Mouse (Mus musculus) spleen, embryonic (tissue): ENCODE measurements around the gene Extl2.

Experiments used
- CTCF ChIA-PET: fragments of 350-600 bp; sonication (Branson Sonifier 250); formaldehyde crosslinking; loops from one replicate; lab custom pipeline; 2022; lab: Charles Lee

Gene Extl2

GRCm38 (mm10) chr3:116006978-116007940, at the start of gene Extl2, which contains the start of gene Slc30a7:
Gene Extl2 (plus strand): TSS chr3:116007462.
Gene Slc30a7 (minus strand): TSS chr3:116007406.
- CTCF ChIA-PET = interaction anchor here (0.7 to 0.8 kb wide), 2 partner anchors 304 to 780 kb away, joined by 3 to 13 read pairs; no protein-coding TSS in a partner anchor

GRCm38 (mm10) chr3:115961311-115962027, 45.8 kb upstream of the Extl2 start:
- CTCF ChIA-PET = interaction anchor here (0.6 to 1.6 kb wide), 2 partner anchors 11 to 94 kb away, joined by 6 read pairs; no protein-coding TSS in a partner anchor

- CTCF ChIA-PET = interaction anchor here (1.6 kb wide), 1 partner anchor 10 kb away, joined by 6 read pairs; no protein-coding TSS in a partner anchor
These were observed 45.2 kb upstream of the Extl2 start for GRCm38 (mm10) chr3:115962028-115962415.

GRCm38 (mm10) chr3:115963597-115963996, 43.7 kb upstream of the Extl2 start:
- CTCF ChIA-PET = interaction anchor here (0.7 kb wide), 1 partner anchor 424 kb away, joined by 3 read pairs; no protein-coding TSS in a partner anchor

- CTCF ChIA-PET = interaction anchor here (0.7 kb wide), 1 partner anchor 423 kb away, joined by 3 read pairs; no protein-coding TSS in a partner anchor
These were observed 43.2 kb upstream of the Extl2 start for GRCm38 (mm10) chr3:115964071-115964470.

GRCm38 (mm10) chr3:115968745-115969530, 38.3 kb upstream of the Extl2 start:
- CTCF ChIA-PET = interaction anchor here (0.7 to 0.8 kb wide), 2 partner anchors 167 to 296 kb away, joined by 3 read pairs; no protein-coding TSS in a partner anchor

GRCm38 (mm10) chr3:115971045-115971785, 36.0 kb upstream of the Extl2 start:
- CTCF ChIA-PET = no interaction called here

DNA sequence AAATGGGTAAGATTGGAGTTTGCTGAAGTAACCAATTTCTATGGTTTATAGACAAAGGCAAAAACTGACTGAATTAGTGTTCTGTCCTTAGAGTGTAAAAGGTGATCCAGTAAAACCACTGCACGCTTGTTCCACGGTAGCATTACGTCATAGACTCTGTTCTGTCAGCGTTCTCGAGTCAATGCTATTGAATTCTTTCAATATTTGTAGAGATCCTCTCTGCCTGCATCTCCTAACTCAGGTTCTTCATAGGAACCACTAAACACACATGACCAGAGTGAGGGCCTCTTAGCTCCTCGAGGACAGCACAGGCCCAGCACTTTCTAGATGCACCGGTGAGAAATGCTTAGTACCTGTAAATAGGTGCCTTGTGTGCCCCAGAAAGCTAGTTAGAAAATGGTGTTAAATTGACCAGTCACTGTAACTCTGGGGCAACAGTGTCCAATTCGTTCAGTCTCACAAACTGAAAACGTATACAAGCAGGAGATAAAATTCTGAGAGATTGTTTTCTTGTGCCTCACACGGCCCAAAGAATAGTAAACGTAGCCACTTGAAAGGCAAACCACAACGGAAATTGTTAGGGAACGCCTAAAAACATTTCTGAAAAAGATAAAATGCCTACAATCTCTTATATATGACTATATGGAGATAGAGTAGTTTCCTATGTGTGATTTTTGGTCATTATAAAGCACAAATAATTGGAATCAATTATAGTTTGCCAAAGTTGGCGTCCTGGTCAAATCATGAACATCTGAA, 35.2 kb upstream of the Extl2 start:
- CTCF ChIA-PET = interaction anchor here (0.8 kb wide), 1 partner anchor 10 kb away, joined by 6 read pairs; no protein-coding TSS in a partner anchor

- CTCF ChIA-PET = interaction anchor here (0.5 kb wide), 1 partner anchor 253 kb away, joined by 3 read pairs; no protein-coding TSS in a partner anchor
These were observed 33.0 kb upstream of the Extl2 start for GRCm38 (mm10) chr3:115974228-115974627.

DNA sequence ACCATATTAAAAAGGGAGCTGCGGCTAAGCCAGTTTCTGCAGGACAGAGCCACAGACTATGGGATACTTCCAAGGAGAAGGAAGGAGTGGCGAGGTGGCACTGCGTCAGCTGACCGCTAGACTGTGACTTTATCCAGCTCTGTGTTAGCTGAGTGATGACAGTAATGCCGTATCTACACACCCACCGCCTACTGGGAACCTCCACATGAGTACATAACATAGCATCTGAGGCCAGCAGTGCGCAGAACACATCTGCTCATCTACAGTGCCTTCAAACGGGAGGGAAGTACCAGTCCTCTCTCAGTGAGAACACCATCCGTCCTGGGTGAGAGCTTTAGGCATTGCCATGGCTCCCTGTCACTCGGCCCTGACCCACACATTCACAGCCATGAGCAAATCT, 32.3 kb upstream of the Extl2 start:
- CTCF ChIA-PET = no interaction called here

GRCm38 (mm10) chr3:115979000-115979399, 28.3 kb upstream of the Extl2 start:
- CTCF ChIA-PET = no interaction called here

GRCm38 (mm10) chr3:115983217-115983616, 24.0 kb upstream of the Extl2 start:
- CTCF ChIA-PET = interaction anchor here (0.6 kb wide), 1 partner anchor 430 kb away, joined by 3 read pairs; no protein-coding TSS in a partner anchor

- CTCF ChIA-PET = no interaction called here
These were observed 22.6 kb upstream of the Extl2 start for GRCm38 (mm10) chr3:115984653-115985052.

DNA sequence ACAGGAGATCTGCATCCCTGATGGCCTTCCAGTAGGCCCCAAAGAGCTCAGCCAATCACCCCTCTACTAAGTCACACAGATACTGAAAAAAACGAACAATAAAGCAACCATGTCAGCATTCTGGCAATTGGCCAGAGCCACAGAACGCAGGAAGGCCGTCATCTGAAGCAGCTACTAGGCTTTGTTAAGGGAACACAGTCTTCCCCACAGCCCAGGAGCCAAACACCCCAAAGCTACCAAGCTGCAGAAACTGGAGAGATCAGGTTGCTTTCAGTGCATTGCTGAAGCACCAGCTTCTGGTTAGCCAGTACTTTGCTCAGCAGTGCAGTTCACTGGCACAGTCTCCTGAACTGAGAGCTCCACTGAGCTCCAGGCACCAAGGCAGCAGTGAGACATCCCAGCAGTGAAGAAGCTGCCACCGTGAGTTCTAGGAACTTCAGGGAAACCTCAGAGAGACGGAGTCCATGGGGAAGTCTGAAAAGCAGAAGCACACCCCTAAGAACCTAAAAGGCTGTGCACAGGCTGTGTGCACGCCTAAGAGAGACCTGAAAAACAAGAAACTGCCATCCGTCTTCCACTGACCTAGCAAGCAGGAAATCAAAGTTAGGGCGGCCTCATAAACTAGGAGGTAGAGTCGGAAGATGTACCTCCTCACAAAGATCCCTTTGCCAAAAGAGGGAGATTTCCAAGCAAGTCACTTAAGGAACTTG, 21.9 kb upstream of the Extl2 start:
- CTCF ChIA-PET = no interaction called here

DNA sequence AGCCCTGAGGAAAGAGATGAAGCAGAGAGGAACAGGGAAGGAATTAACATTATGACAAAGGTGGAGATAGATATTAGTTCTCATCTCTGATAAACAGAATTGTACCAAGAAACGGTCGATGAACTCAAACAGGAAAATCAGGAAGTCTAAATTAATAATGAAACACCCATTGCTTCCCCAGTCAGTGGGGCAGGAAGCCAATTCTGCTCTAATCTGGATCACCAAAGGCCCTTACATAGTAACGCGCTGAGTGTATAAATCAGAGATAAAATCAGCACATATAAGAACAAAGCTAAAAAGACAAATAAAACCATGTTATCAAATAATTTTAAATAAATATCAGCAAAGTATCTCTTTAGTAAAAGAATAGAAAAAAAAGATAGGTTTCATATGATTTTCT, 15.2 kb upstream of the Extl2 start:
- CTCF ChIA-PET = no interaction called here

GRCm38 (mm10) chr3:115992588-115992987, 14.7 kb upstream of the Extl2 start:
- CTCF ChIA-PET = no interaction called here

DNA sequence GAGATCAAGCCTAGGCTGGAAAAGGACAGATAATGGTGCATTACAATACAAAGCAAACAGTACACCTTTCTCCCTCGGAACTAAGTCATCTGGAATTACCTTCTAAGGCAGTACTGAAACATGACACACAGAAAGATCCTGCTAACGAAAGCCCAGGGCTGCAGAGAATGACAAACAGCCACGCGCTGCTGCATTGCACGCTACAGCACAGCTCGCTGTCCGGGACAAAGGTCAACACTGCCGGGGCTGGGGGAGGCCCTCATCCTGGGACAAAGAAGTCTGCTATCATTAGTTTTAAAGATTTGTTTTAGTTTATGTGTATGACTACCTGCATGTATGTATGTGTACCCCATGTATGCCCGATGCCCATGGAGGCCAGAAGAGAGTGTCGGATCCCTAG, 14.2 kb upstream of the Extl2 start:
- CTCF ChIA-PET = no interaction called here

GRCm38 (mm10) chr3:115996929-115997328, 10.3 kb upstream of the Extl2 start:
- CTCF ChIA-PET = no interaction called here
